Mouse (Mus musculus): ENCODE results near the gene Etv5.

DNA sequence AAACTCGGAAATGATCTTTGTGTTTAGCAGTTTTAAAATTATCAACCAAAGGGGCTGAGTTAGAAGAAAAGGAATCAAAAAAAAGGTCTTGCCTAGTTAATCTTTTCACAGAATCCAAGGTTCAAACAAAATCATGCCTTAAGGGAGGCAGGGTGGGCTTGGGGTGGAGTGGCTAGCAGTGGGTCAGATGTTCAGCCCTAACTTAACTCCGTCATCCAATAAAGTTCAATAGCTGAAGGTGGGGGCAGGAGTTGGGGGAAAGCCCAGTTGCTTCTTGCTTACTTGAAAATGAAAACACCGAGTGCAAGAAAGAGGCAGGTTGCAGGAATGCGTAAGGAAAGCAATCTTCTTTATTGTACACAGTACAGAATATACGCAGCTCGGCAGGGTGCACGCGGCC is 58.5 kb downstream of the Etv5 start:
- TF ChIP-seq TAL1 (conservative IDR thresholded peaks at IDR 0.05; ENCODE audit: low read depth, low read length) (no peak), GATA1 (IDR thresholded peaks at IDR 0.05; ENCODE audit: borderline replicate concordance, low read length) (no peak), CTCF (IDR thresholded peaks at IDR 0.05; ENCODE audit: low read depth, low read length) (no peak)

All from G1E (cell line).